Mouse (Mus musculus) forebrain, embryonic 12.5 days (tissue): ENCODE data around the gene Rhox11. TPM values are rescaled to one million over a fixed set of nuclear protein-coding genes. Genes with fewer than 3 reads are reported as not detected.
"Not testable (repeated sequence)": the region's sequence is repeated elsewhere in the genome, so short reads cannot be mapped to it uniquely, and the experiment has no call there.

Experiments used
- ATAC-seq: fragments of 200-750 bp; cut with Nextera tagmentation; 2 replicates; pipeline ENCODE4 v1.8.0; 2017; ENCODE audit warnings: moderate TSS enrichment; ENCODE audit not compliant: low FRiP score
- H3K27ac ChIP-seq: fragments of 300-500 bp; sonication (generic); 2 replicates; pipeline ENCODE4 v1.5.1; 2016; ENCODE audit warnings: mild to moderate bottlenecking
- H3K27me3 ChIP-seq: fragments of 300-500 bp; sonication (generic); 2 replicates; pipeline ENCODE4 v1.6.1; 2016; ENCODE audit warnings: mild to moderate bottlenecking
- H3K36me3 ChIP-seq: fragments of 300-500 bp; sonication (generic); replicated peaks from 2 replicates; pipeline ENCODE4 v1.6.1; 2016; ENCODE audit warnings: mild to moderate bottlenecking
- H3K4me1 ChIP-seq: fragments of 300-500 bp; sonication (generic); 2 replicates; pipeline ENCODE4 v1.6.1; 2016
- H3K4me2 ChIP-seq: fragments of 300-500 bp; sonication (generic); 2 replicates; pipeline ENCODE4 v1.6.1; 2016; ENCODE audit warnings: mild to moderate bottlenecking, moderate library complexity
- H3K4me3 ChIP-seq: fragments of 300-500 bp; sonication (generic); replicated peaks from 2 replicates; pipeline ENCODE4 v1.5.1; 2016; ENCODE audit warnings: mild to moderate bottlenecking
- H3K9ac ChIP-seq: fragments of 300-500 bp; sonication (generic); 2 replicates; pipeline ENCODE4 v1.6.1; 2016; ENCODE audit warnings: mild to moderate bottlenecking
- H3K9me3 ChIP-seq: fragments of 300-500 bp; sonication (generic); 2 replicates; pipeline ENCODE4 v1.6.1; 2016
- WGBS: fragments of 180-500 bp; shearing (Covaris S2); methylation state at CpG from one replicate; pipeline ENCODE4 v1.1.7; 2016; 5-methylcytosine and 5-hydroxymethylcytosine counted together
- polyA plus RNA-seq: library from polyadenylated mRNA; unstranded; fragments of >200 nt; fragmentation: Nextera tagmentation; extraction: Ambion mirVana; gene quantifications from 2 replicates; pipeline ENCODE4 v1.2.1, GENCODE M21; 2016

The Rhox11 gene
- polyA plus RNA-seq, result not detected in 2 replicates

- Histone ChIP-seq H3K27me3 (no peaks in the 10 kb centered on the region), H3K36me3 (no peaks in the 10 kb centered on the region), H3K4me3 (no peak within 1 kb of the TSS), H3K4me1 (no peaks in the 10 kb centered on the region), H3K27ac (no peak within 1 kb of the TSS), H3K4me2 (no peak within 1 kb of the TSS), H3K9ac (no peak within 1 kb of the TSS), H3K9me3 (no peaks in the 10 kb centered on the region)
- ATAC-seq, result no peak
- 88% methylated on average over 9 of the region's 9 CpGs for WGBS
Measured at GRCm38 (mm10) chrX:38085041-38085440, at the start of gene Rhox11. Rhox11 (minus strand) TSS chrX:38085141.

- Histone ChIP-seq H3K4me3 (no peak overlapping the region), H3K27me3 (no peaks in the 10 kb centered on the region), H3K4me1 (no peaks in the 10 kb centered on the region), H3K9me3 (peaks cover 6% of the 10 kb centered on the region; the same call in 1 of the 2 replicates), H3K27ac (no peak overlapping the region), H3K4me2 (no peak overlapping the region), H3K9ac (no peak overlapping the region), H3K36me3 (no peaks in the 10 kb centered on the region)
- 84% methylated on average over 34 of the region's 34 CpGs for WGBS
- ATAC-seq, result no peak
Measured at GRCm38 (mm10) chrX:38121478-38121877, 36.5 kb upstream of the Rhox11 start.

DNA sequence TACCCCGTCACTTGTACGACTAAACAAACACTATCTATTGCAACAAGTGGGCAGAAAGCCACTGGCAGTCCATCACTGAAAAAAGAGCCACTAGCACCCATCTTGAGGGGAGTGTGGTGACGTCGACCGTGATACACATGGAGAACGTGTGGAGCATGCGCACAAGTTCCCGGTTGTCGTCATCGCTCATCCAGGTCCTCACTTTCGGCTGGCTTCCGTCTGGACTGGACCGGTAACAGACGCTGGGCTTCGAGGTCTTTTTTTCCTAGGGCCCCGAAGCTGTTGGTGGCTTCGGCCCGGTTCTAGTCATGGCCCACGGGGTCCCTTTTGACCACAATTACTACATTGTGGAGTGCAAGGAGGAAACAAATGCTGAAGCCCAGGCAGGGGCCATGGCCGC lies 36.0 kb upstream of the Rhox11 start, which contains the start of gene Rhox13:
Rhox13 (plus strand) TSS at position 238 of the 400 bp plus-strand sequence.
- Histone ChIP-seq H3K4me3 (no peak within 1 kb of the TSS), H3K4me2 (no peak within 1 kb of the TSS), H3K27ac (no peak within 1 kb of the TSS), H3K4me1 (no peaks in the 10 kb centered on the region), H3K9me3 (peaks cover 6% of the 10 kb centered on the region; the same call in 1 of the 2 replicates), H3K27me3 (no peaks in the 10 kb centered on the region), H3K36me3 (no peaks in the 10 kb centered on the region), H3K9ac (no peak within 1 kb of the TSS)
- WGBS, result 96% methylated on average over 20 of the region's 20 CpGs
- ATAC-seq, result no peak

- Histone ChIP-seq H3K9me3 (no peaks in the 10 kb centered on the region), H3K4me1 (no peaks in the 10 kb centered on the region), H3K27ac (no peak within 1 kb of the TSS), H3K4me2 (no peak within 1 kb of the TSS), H3K9ac (no peak within 1 kb of the TSS), H3K27me3 (no peaks in the 10 kb centered on the region), H3K4me3 (no peak within 1 kb of the TSS), H3K36me3 (no peaks in the 10 kb centered on the region)
- 73% methylated on average over 4 of the region's 4 CpGs for WGBS
- ATAC-seq, result no peak
Measured at GRCm38 (mm10) chrX:38110807-38111206, 25.9 kb upstream of the Rhox11 start, which contains the start of gene Rhox12. Rhox12 (minus strand) TSS chrX:38110907.

GRCm38 (mm10) chrX:38084226-38084625 lies 715 bp downstream of the Rhox11 start:
- no peak overlapping the region for H3K4me2 ChIP-seq
- no peaks in the 10 kb centered on the region for H3K27me3 ChIP-seq
- ATAC-seq, result no peak
- no peaks in the 10 kb centered on the region for H3K4me1 ChIP-seq
- H3K9me3 ChIP-seq, result no peaks in the 10 kb centered on the region
- H3K36me3 ChIP-seq, result no peaks in the 10 kb centered on the region
- H3K9ac ChIP-seq, result no peak overlapping the region
- no peak overlapping the region for H3K27ac ChIP-seq
- H3K4me3 ChIP-seq, result no peak overlapping the region
- 20% methylated on average over 12 of the region's 12 CpGs for WGBS

GRCm38 (mm10) chrX:38066175-38066574 lies 18.8 kb downstream of the Rhox11 start, which contains the start of gene Rhox10:
Rhox10 (plus strand) TSS chrX:38066475.
- 87% methylated on average over 11 of the region's 11 CpGs for WGBS
- H3K4me2 ChIP-seq, result no peak within 1 kb of the TSS
- no peak for ATAC-seq
- no peak within 1 kb of the TSS for H3K9ac ChIP-seq
- no peak within 1 kb of the TSS for H3K27ac ChIP-seq
- H3K36me3 ChIP-seq, result no peaks in the 10 kb centered on the region
- H3K27me3 ChIP-seq, result no peaks in the 10 kb centered on the region
- no peak within 1 kb of the TSS for H3K4me3 ChIP-seq
- no peaks in the 10 kb centered on the region for H3K4me1 ChIP-seq
- H3K9me3 ChIP-seq, result no peaks in the 10 kb centered on the region

- no peak overlapping the region for H3K27ac ChIP-seq
- ATAC-seq, result no peak
- no peak overlapping the region for H3K4me2 ChIP-seq
- H3K4me1 ChIP-seq, result no peaks in the 10 kb centered on the region
- H3K9me3 ChIP-seq, result no peaks in the 10 kb centered on the region
- H3K27me3 ChIP-seq, result no peaks in the 10 kb centered on the region
- H3K9ac ChIP-seq, result no peak overlapping the region
- H3K4me3 ChIP-seq, result no peak overlapping the region
- 0% methylated on average over 1 of the region's 1 CpGs for WGBS
- H3K36me3 ChIP-seq, result no peaks in the 10 kb centered on the region
Measured at GRCm38 (mm10) chrX:38061544-38061943, 23.4 kb downstream of the Rhox11 start.

DNA sequence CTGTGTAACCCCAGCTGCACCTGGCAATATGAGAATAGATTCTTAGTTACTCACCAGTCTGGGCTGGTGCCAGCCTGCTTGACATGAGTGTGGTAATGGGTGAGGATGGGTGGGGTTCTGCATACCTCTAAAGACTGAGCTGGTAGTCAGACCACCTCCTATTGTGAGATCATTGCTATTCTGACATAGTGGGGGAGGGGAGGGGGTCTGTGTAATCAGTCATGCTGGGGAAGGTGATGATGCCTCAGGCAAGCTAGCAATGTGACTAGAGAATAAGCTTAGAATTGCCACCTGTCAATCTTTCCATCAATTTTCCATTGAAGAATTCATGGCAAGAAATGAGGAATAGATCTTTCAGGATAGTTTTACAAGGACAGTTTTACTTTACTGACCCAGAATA lies 41.9 kb downstream of the Rhox11 start, which contains the start of gene Btg1-ps2:
Btg1-ps2 (minus strand) TSS at position 101 of the 400 bp plus-strand sequence.
- H3K4me3 ChIP-seq, H3K36me3 ChIP-seq, ATAC-seq: not testable (repeated sequence)

DNA sequence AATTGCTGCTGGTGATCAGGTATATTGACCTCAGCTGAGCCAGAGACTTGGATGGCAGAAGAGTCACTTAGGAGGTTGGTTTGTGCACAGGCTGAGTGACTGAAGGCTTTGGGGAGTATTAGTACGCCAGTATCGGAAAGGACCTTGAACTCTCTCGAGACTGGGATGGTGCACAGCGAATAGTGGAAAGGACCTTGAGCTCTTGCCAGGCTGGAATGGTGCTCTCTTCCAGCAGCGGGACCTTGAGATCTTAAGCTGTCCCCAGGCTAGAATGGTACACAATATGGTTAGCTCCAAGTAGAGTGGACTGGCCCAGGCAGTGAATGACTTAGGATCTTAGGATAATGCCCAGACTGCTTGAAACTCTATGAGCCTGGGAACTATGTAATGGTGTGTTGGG lies 45.3 kb downstream of the Rhox11 start:
- Histone ChIP-seq H3K4me1 (no peaks in the 10 kb centered on the region), H3K9ac (no peak overlapping the region), H3K27ac (no peak overlapping the region), H3K4me2 (no peak overlapping the region), H3K9me3 (no peaks in the 10 kb centered on the region), H3K36me3 (no peaks in the 10 kb centered on the region), H3K4me3 (no peak overlapping the region), H3K27me3 (no peaks in the 10 kb centered on the region)
- 92% methylated on average over 5 of the region's 5 CpGs for WGBS
- ATAC-seq, result no peak

More for the DNA sequence above, 41.9 kb downstream of the Rhox11 start, which contains the start of gene Btg1-ps2:
- H3K4me1 ChIP-seq, H3K27me3 ChIP-seq, H3K9ac ChIP-seq, H3K4me2 ChIP-seq, H3K9me3 ChIP-seq, H3K27ac ChIP-seq: not testable (repeated sequence)

GRCm38 (mm10) chrX:38033841-38034240 lies 51.1 kb downstream of the Rhox11 start:
- 54% methylated on average over 2 of the region's 2 CpGs for WGBS
- Histone ChIP-seq H3K36me3 (no peaks in the 10 kb centered on the region), H3K4me3 (no peak overlapping the region), H3K9ac (no peak overlapping the region), H3K27ac (no peak overlapping the region), H3K4me2 (no peak overlapping the region), H3K4me1 (no peaks in the 10 kb centered on the region), H3K9me3 (no peaks in the 10 kb centered on the region), H3K27me3 (no peaks in the 10 kb centered on the region)
- no peak for ATAC-seq

Other genes with a start within 250 kb of the Rhox11 start
- 0.15 TPM in 1 of 2 replicates, not detected in the other for gene Rhox8, start 206.2 kb downstream of the Rhox11 start, polyA plus RNA-seq
- gene Rhox7b, start 187.9 kb downstream of the Rhox11 start, polyA plus RNA-seq, result not detected in 2 replicates
- not detected in 2 replicates for gene Rhox9, start 183.4 kb downstream of the Rhox11 start, polyA plus RNA-seq
- not detected in 2 replicates for gene Btg1-ps1, start 66.3 kb downstream of the Rhox11 start, polyA plus RNA-seq
- gene Btg1-ps2, start 42.0 kb downstream of the Rhox11 start, polyA plus RNA-seq, result not detected in 2 replicates
- gene Rhox10, start 18.7 kb downstream of the Rhox11 start, polyA plus RNA-seq, result not detected in 2 replicates
- gene Rhox12, start 25.8 kb upstream of the Rhox11 start, polyA plus RNA-seq, result not detected in 2 replicates
- gene Rhox13, start 36.1 kb upstream of the Rhox11 start, polyA plus RNA-seq, result not detected in 2 replicates
- gene Zbtb33, start 104.7 kb upstream of the Rhox11 start, polyA plus RNA-seq, result 5.2 and 6.3 TPM in 2 replicates
- gene Tmem255a, start 167.3 kb upstream of the Rhox11 start, polyA plus RNA-seq, result 15.2 and 18.0 TPM in 2 replicates
- gene Atp1b4, start 231.0 kb upstream of the Rhox11 start, polyA plus RNA-seq, result not detected in 2 replicates